Mouse (Mus musculus): ENCODE measurements around the gene Itgb1. TPM values are rescaled to one million over a fixed set of nuclear protein-coding genes. Genes with fewer than 3 reads are reported as not detected.

The Itgb1 gene
- total and polyA plus RNA-seq, 3 experiments, result 73.7 to 189 (median 114) TPM

GRCm38 (mm10) chr8:128697945-128698344 is 12.5 kb downstream of the Itgb1 start:
- Histone ChIP-seq H3K9ac (ENCODE audit: control insufficient read depth, low read depth, low read length, poor library complexity, severe bottlenecking) (no peak overlapping the region), H3K27me3 (ENCODE audit: control insufficient read depth in 1 of 2, insufficient read depth in 2 of 2, low read length in 2 of 2) (no peaks in the 10 kb centered on the region), H3K36me3 (ENCODE audit: control insufficient read depth in 1 of 2, insufficient read depth in 2 of 2, low read length in 2 of 2) (peaks cover 0 to 59% of the 10 kb centered on the region in 2 experiments; a peak in 2 of 4 replicates), H3K79me2 (ENCODE audit: control insufficient read depth, insufficient read depth, low read length, poor library complexity) (peaks cover 55% of the 10 kb centered on the region), H3K9me3 (replicated peaks; ENCODE audit: insufficient read depth, low read length) (no peaks in the 10 kb centered on the region), H3K4me3 (ENCODE audit: control insufficient read depth in 1 of 2, insufficient read depth in 1 of 2, low read depth in 2 of 2, low read length in 2 of 2) (no peak overlapping the region), H3K27ac (ENCODE audit: control insufficient read depth, low read depth, low read length) (no peak overlapping the region), H3K4me1 (ENCODE audit: control insufficient read depth in 1 of 2, insufficient read depth in 2 of 2, low read length in 2 of 2) (peaks cover 16 to 29% of the 10 kb centered on the region in 2 experiments)
- TF ChIP-seq ZNF384 (IDR thresholded peaks at IDR 0.05; ENCODE audit: low read depth, low read length) (peak; percentile 75), ETS1 (IDR thresholded peaks at IDR 0.05; ENCODE audit: low read depth, low read length) (no peak), MAX (IDR thresholded peaks at IDR 0.05; ENCODE audit: low read length) (no peak), ZC3H11A (IDR thresholded peaks at IDR 0.05; ENCODE audit: low read depth, low read length) (no peak), TAL1 (IDR thresholded peaks at IDR 0.05; ENCODE audit: low read length) (peak; percentile 16; the same call in 1 of the 2 replicates)
- no peak for DNase-seq (ENCODE audit: low read depth, low spot score)

- no peak for TF ChIP-seq KAT2A (conservative IDR thresholded peaks at IDR 0.05; ENCODE audit: low read depth, low read length)
- Histone ChIP-seq H3K9ac (ENCODE audit: control insufficient read depth, low read depth, low read length, poor library complexity, severe bottlenecking) (no peak overlapping the region), H3K4me1 (ENCODE audit: control insufficient read depth in 1 of 2, insufficient read depth in 2 of 2, low read length in 2 of 2) (peaks cover 0 to 6% of the 10 kb centered on the region in 2 experiments; a peak in 2 of 4 replicates), H3K27ac (ENCODE audit: control insufficient read depth, low read depth, low read length) (no peak overlapping the region), H3K4me3 (ENCODE audit: control insufficient read depth in 1 of 2, insufficient read depth in 1 of 2, low read depth in 2 of 2, low read length in 2 of 2) (no peak overlapping the region), H3K36me3 (ENCODE audit: control insufficient read depth in 1 of 2, insufficient read depth in 2 of 2, low read length in 2 of 2) (peaks cover 12 to 15% of the 10 kb centered on the region in 2 experiments), H3K9me3 (replicated peaks; ENCODE audit: insufficient read depth, low read length) (no peaks in the 10 kb centered on the region), H3K27me3 (ENCODE audit: control insufficient read depth in 1 of 2, insufficient read depth in 2 of 2, low read length in 2 of 2) (no peaks in the 10 kb centered on the region), H3K79me2 (ENCODE audit: control insufficient read depth, insufficient read depth, low read length, poor library complexity) (peaks cover 14% of the 10 kb centered on the region)
- DNase-seq (ENCODE audit: low read depth, low spot score), result no peak
These were observed 18.9 kb downstream of the Itgb1 start for GRCm38 (mm10) chr8:128704376-128704775.

- no peak for TF ChIP-seq HCFC1 (IDR thresholded peaks at IDR 0.05; ENCODE audit: low read depth, low read length)
- TF ChIP-seq ZMIZ1 (IDR thresholded peaks at IDR 0.05; ENCODE audit: low read depth, low read length), result no peak
- no peak for TF ChIP-seq MYC (IDR thresholded peaks at IDR 0.05; ENCODE audit: low read depth, low read length)
- no peak for TF ChIP-seq MAZ (IDR thresholded peaks at IDR 0.05; ENCODE audit: low read depth, low read length)
- no peak for TF ChIP-seq NELFE (IDR thresholded peaks at IDR 0.05; ENCODE audit: low read depth, low read length)
- no peak for TF ChIP-seq SIN3A (IDR thresholded peaks at IDR 0.05; ENCODE audit: low read length)
- no peak for TF ChIP-seq JUND (IDR thresholded peaks at IDR 0.05; ENCODE audit: low read depth, low read length)
- TF ChIP-seq MAFK (IDR thresholded peaks at IDR 0.05; ENCODE audit: borderline replicate concordance, low read depth, low read length), result no peak
- TF ChIP-seq ZC3H11A (IDR thresholded peaks at IDR 0.05; ENCODE audit: low read depth, low read length), result no peak
- no peak for TF ChIP-seq GATA1 (IDR thresholded peaks at IDR 0.05; ENCODE audit: low read depth, low read length)
- no peak for TF ChIP-seq E2F4 (IDR thresholded peaks at IDR 0.05; ENCODE audit: borderline replicate concordance, low read depth, low read length)
- TF ChIP-seq USF2 (IDR thresholded peaks at IDR 0.05; ENCODE audit: borderline replicate concordance in 1 of 2, insufficient read depth in 1 of 2, low read depth in 1 of 2, low read length in 2 of 2), result no peak
- no peak for TF ChIP-seq POLR2AphosphoS5 (IDR thresholded peaks at IDR 0.05; ENCODE audit: borderline replicate concordance, low read depth, low read length)
These were observed 19.4 kb downstream of the Itgb1 start for GRCm38 (mm10) chr8:128704836-128705235.

More at GRCm38 (mm10) chr8:128704836-128705235, 19.4 kb downstream of the Itgb1 start:
- Histone ChIP-seq H3K36me3 (ENCODE audit: control insufficient read depth in 1 of 2, insufficient read depth in 2 of 2, low read length in 2 of 2) (peaks cover 10 to 12% of the 10 kb centered on the region in 2 experiments), H3K4me1 (ENCODE audit: control insufficient read depth in 1 of 2, insufficient read depth in 2 of 2, low read length in 2 of 2) (peaks cover 0 to 3% of the 10 kb centered on the region in 2 experiments; a peak in 2 of 4 replicates), H3K27me3 (ENCODE audit: control insufficient read depth in 1 of 2, insufficient read depth in 2 of 2, low read length in 2 of 2) (no peaks in the 10 kb centered on the region), H3K9me3 (replicated peaks; ENCODE audit: insufficient read depth, low read length) (no peaks in the 10 kb centered on the region), H3K9ac (ENCODE audit: control insufficient read depth, low read depth, low read length, poor library complexity, severe bottlenecking) (no peak overlapping the region), H3K27ac (ENCODE audit: control insufficient read depth, low read depth, low read length) (no peak overlapping the region), H3K79me2 (ENCODE audit: control insufficient read depth, insufficient read depth, low read length, poor library complexity) (peaks cover 10% of the 10 kb centered on the region), H3K4me3 (ENCODE audit: control insufficient read depth in 1 of 2, insufficient read depth in 1 of 2, low read depth in 2 of 2, low read length in 2 of 2) (no peak overlapping the region)
- no peak for DNase-seq (ENCODE audit: low read depth, low spot score)

Measured in MEL (cell line).